Mouse (Mus musculus) neural tube, embryonic 12.5 days (tissue): Measurements from ENCODE around the gene Chia1. TPM values are rescaled to one million over a fixed set of nuclear protein-coding genes. Genes with fewer than 3 reads are reported as not detected.
"Not testable (repeated sequence)": the region's sequence is repeated elsewhere in the genome, so short reads cannot be mapped to it uniquely, and the experiment has no call there.

Experiments used
- ATAC-seq: fragments of 200-750 bp; cut with Nextera tagmentation; 2 replicates; pipeline ENCODE4 v1.8.0; 2017; ENCODE audit warnings: low read depth, mild to moderate bottlenecking, moderate TSS enrichment, moderate library complexity; ENCODE audit not compliant: low FRiP score
- H3K27ac ChIP-seq: fragments of 300-500 bp; sonication (generic); 2 replicates; pipeline ENCODE4 v1.5.1; 2016
- H3K27me3 ChIP-seq: fragments of 300-500 bp; sonication (generic); replicated peaks from 2 replicates; pipeline ENCODE4 v1.6.1; 2016; ENCODE audit warnings: mild to moderate bottlenecking
- H3K36me3 ChIP-seq: fragments of 300-500 bp; sonication (generic); 2 replicates; pipeline ENCODE4 v1.6.1; 2016; ENCODE audit warnings: mild to moderate bottlenecking
- H3K4me1 ChIP-seq: fragments of 300-500 bp; sonication (generic); 2 replicates; pipeline ENCODE4 v1.6.1; 2016
- H3K4me2 ChIP-seq: fragments of 300-500 bp; sonication (generic); replicated peaks from 2 replicates; pipeline ENCODE4 v1.6.1; 2016; ENCODE audit warnings: mild to moderate bottlenecking
- H3K4me3 ChIP-seq: fragments of 300-500 bp; sonication (generic); 2 replicates; pipeline ENCODE4 v1.5.1; 2016
- H3K9ac ChIP-seq: fragments of 300-500 bp; sonication (generic); 2 replicates; pipeline ENCODE4 v1.6.1; 2016; ENCODE audit warnings: mild to moderate bottlenecking
- H3K9me3 ChIP-seq: fragments of 300-500 bp; sonication (generic); 2 replicates; pipeline ENCODE4 v1.6.1; 2016; ENCODE audit warnings: mild to moderate bottlenecking
- WGBS: fragments of 180-500 bp; shearing (Covaris S2); methylation state at CpG from one replicate; pipeline ENCODE4 v1.1.7; 2016; 5-methylcytosine and 5-hydroxymethylcytosine counted together
- polyA plus RNA-seq: library from polyadenylated mRNA; unstranded; fragments of >200 nt; fragmentation: Nextera tagmentation; extraction: Ambion mirVana; gene quantifications from 2 replicates; pipeline ENCODE4 v1.2.1, GENCODE M21; 2016

Gene Chia1
- polyA plus RNA-seq, 1 experiment from 2014 or later: 0.38 TPM

GRCm38 (mm10) chr3:106172506-106172905 lies 59.5 kb downstream of the Chia1 start:
- WGBS: 71% methylated on average over 2 of the region's 2 CpGs
- not testable (repeated sequence) for H3K4me3 ChIP-seq, H3K27ac ChIP-seq, H3K9ac ChIP-seq, H3K27me3 ChIP-seq, ATAC-seq, H3K4me2 ChIP-seq, H3K9me3 ChIP-seq, H3K36me3 ChIP-seq, H3K4me1 ChIP-seq

GRCm38 (mm10) chr3:106174971-106175370 lies 61.9 kb downstream of the Chia1 start:
- H3K9me3 ChIP-seq: peaks cover 10% of the 10 kb centered on the region
- H3K36me3 ChIP-seq, ATAC-seq, H3K9ac ChIP-seq, H3K27me3 ChIP-seq, H3K27ac ChIP-seq, H3K4me1 ChIP-seq, H3K4me2 ChIP-seq, H3K4me3 ChIP-seq: not testable (repeated sequence)
- 59% methylated on average over 2 of the region's 2 CpGs for WGBS

DNA sequence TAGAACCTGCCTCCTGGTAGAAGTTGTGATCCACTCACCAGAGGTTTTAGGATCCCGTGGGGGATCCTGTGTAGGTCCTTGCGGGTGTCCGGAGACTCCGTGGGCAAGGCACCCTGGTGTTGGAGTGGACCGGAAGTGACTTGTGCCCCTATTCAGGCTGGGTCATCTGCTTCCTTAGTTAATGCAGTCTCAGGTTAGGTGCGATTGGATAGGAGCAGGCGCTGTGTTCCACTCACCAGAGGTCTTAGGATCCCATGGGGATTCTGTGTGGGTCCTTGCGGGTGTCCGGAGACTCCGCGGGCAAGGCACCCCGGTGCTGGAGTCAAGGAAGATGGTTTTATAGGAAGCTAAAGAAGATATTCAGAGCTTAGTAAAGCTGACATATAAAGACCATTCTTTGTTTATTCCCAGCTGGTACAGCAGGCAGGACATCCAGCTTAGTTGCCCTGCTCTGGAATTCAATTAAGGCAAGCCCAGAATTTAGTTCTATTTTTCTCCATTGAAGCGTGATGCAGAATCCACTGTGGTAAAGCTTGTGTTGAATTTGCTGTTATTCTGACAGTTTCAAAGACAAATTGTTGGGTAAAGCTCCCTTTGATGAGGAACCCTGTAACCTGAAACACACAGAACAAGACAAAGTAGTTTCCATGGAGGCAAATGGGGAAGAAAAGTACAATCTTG lies 64.6 kb downstream of the Chia1 start:
- no peak for ATAC-seq
- 89% methylated on average over 13 of the region's 13 CpGs for WGBS
- no peaks in the 10 kb centered on the region for H3K4me1 ChIP-seq
- H3K27ac ChIP-seq: no peak overlapping the region
- H3K27me3 ChIP-seq: no peaks in the 10 kb centered on the region
- no peaks in the 10 kb centered on the region for H3K36me3 ChIP-seq
- H3K9ac ChIP-seq: no peak overlapping the region
- peaks cover 13% of the 10 kb centered on the region for H3K9me3 ChIP-seq
- H3K4me3 ChIP-seq: no peak overlapping the region
- H3K4me2 ChIP-seq: no peak overlapping the region

Other genes starting within 250 kb of the Chia1 start
- not detected in 2 replicates for gene Adora3, start 242.4 kb upstream of the Chia1 start, polyA plus RNA-seq
- not detected in 2 replicates for gene Tmigd3, start 242.3 kb upstream of the Chia1 start, polyA plus RNA-seq
- gene I830077J02Rik, start 180.6 kb upstream of the Chia1 start, polyA plus RNA-seq: 0.33 and 0.55 TPM in 2 replicates
- 99.3 and 102 TPM in 2 replicates for gene Wdr77, start 153.9 kb upstream of the Chia1 start, polyA plus RNA-seq
- 518 and 558 TPM in 2 replicates for gene Atp5f1, start 153.1 kb upstream of the Chia1 start, polyA plus RNA-seq
- gene Ovgp1, start 139.5 kb upstream of the Chia1 start, polyA plus RNA-seq: 2.6 and 3.1 TPM in 2 replicates
- 0.22 TPM in 1 of 2 replicates, not detected in the other for gene Pifo, start 98.6 kb upstream of the Chia1 start, polyA plus RNA-seq
- not detected in 2 replicates for gene Chil5, start 80.4 kb upstream of the Chia1 start, polyA plus RNA-seq
- gene Chil3, start 54.3 kb downstream of the Chia1 start, polyA plus RNA-seq: not detected in 2 replicates
- gene Chil4, start 106.3 kb downstream of the Chia1 start, polyA plus RNA-seq: not detected in 2 replicates